Mouse (Mus musculus): ENCODE results near the gene Fbxo44.

DNA sequence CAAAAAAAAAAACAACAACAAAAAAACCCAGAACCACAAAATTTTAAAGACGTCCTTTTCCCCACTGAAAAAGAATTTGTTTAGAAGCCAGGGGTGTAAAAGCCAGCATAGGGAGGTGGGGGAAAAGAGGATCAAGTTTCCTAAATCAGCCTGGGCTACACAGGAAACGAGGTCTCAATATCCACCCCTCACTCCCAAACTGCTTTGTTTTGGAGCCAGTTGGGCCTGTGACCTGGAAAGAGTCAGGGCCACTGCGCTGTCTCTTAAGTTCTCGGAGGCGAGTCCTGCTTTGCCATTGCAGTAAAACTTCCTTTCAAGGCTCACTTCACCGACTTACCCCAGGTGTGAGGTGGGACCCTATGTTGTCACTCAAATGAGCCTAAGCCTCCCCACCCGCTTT, 10.0 kb downstream of the Fbxo44 start:
- TF ChIP-seq CTCF (IDR thresholded peaks at IDR 0.05; ENCODE audit: low read depth) (no peak), EP300 (IDR thresholded peaks at IDR 0.05; ENCODE audit: low read depth) (no peak)
